Mouse (Mus musculus): ENCODE data around the gene Ednrb.

Ednrb gene

DNA sequence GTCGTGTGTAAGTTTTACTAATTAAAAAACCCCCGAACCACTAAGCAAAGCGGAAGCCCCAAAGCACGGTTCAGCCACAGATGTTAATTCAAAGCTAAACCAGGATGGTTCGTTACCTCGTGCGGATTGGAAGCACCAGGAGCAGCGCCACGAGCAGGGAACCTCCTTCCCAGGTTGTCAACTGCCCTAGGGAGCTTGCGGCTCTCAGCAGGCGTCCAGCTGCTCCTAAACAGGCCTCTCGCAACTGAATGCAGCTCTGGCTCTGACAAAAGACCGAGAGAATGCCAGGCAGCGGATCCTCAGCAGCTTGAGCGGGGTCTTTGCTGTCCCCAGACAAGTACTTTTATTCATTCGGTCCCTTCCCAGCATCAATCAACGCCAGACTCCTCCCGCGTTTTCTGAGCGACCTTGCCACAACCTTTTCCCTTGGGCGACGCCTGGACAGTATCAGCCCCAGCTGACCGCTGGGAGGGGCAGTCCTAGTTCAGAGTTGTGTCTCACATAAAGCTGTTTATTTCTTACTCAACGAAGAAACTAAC, at the start of gene Ednrb:
Gene Ednrb (minus strand): TSS at position 392 of the 539 bp plus-strand sequence.
- DNase-seq (ENCODE audit: low spot score in 2 of 2): no peak

DNA sequence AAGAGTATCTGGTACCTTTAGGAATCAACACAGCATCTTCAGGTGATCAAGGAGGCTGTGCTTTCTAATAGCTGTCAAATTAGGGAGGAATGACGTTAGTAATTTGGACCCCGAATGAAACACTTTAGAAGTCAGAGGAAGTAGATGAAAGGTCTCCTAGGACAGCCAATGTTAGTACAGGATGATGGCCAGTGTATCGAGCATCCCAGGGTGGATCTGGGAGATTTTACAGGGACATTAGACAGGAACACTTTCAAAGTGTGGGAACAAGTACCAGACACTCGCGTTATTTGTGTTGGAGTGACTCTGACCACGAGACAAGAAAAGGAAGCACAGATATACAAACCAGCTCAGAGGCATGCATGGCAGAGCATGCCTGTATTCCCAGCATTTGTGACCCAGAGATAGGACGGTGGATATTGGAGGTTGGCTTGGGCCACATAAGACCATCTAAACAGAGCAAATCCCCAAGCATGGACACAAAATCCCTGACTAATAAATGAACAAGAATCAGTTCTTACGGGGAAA, 48.3 kb upstream of the Ednrb start:
- no peak for DNase-seq (ENCODE audit: low spot score in 2 of 2)

DNA sequence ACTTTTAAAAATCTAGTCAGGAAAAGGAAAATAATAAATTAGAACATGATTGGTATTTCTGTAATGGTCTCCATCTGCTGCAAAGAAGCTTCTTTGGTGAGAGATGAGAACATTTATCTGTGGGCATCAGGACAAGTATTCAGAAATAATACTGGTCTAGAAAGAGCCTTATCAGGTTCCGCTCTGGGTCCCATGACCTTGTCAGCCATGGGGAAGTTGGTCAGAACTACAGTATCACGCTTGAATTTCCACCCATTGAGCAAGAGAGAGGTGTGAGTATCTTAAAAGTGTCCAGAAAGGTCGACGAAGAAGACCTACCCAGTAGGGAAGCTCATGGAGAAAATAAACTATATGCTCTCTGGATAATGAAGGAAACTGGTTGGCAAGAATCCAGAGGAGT, 46.6 kb upstream of the Ednrb start:
- no peak for DNase-seq (ENCODE audit: low spot score in 2 of 2)

DNA sequence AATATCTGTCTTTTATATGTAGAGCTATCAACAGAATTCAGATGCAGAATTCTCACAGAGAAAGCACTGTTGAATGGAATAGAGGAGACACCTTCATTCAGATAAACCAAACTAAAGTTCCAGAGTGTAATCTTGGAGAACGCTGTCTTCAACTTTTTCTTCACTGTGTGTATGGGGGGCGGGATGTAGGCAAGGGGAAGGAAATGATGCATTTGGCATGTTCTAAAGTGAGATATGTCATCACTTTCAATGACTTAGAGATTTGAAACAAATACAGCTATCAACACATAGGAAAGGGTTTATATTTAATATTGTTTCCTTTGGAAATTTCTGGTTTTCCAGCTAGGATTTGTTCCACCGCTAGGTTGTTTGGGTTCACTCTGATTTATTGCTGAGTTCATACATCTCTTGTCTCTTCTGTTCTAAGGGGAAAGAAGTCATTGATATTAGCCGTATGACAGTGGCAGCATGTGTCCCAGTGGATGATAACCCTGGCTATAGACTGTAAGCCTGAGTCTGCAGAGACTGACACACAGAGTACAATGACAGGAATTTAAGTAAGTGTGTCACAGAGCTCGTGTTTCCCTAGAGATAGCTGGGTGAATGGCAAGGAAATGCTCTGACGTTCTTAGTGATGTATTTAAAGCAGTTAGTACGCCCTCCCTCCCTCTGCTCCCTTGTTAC, 40.8 kb upstream of the Ednrb start:
- DNase-seq (ENCODE audit: low spot score in 2 of 2): no peak

DNA sequence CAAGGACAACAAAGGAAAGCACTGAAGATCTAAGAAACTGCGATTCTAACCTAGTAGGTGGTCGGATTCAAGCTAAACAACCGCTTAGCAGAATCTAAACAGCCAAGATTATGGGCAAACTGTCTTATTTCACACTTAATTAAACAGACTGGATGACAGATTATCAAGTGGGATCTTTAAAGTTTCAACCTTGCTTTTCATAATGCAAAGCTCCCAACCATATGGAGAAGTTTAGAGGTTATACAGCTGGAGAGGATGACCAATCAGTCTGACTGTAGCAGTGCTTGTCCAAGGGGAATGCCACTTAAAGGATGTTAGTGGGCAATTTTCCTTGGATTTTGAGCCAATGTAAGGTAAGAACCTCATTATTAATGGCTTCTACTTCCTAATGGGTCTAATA, 38.7 kb upstream of the Ednrb start:
- no peak for DNase-seq (ENCODE audit: low spot score in 2 of 2)

DNA sequence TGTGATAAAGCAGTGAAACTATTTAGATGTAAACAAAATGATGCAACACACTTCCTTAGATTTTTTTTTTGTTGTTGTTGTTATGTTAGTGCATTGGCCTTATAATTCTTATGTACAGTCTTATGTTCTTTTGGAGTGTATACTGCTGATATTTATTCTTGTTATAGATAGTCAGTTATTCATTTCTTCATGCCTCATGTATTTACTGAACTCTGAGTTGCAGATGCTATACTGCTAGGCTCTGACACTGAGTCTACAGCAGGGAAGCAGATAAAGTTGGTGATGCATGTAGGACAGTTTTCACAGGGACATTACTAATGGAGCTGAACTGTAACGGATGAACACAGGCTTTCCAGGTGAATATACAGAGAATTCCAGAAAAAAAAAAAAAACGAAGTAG, 32.9 kb upstream of the Ednrb start:
- no peak for DNase-seq (ENCODE audit: low spot score in 2 of 2)

DNA sequence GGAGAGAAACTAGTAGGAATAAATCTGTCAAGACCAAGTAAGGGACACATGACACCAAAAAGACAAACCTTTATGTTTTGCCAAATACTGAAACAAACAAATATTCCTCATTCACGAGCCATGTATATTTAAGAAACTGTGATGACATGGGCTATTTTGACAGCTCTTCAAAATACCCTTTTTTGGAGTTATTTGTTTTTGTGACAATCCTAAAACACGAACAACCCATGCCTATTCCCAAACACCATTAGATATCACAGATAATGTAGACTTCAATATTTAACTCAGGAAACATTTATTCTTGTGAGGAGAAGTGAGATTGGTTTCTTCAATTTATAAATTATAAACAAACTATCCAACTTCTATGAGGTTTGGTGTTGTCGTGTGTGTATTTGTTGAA, 32.4 kb upstream of the Ednrb start:
- DNase-seq (ENCODE audit: low spot score in 2 of 2): no peak

DNA sequence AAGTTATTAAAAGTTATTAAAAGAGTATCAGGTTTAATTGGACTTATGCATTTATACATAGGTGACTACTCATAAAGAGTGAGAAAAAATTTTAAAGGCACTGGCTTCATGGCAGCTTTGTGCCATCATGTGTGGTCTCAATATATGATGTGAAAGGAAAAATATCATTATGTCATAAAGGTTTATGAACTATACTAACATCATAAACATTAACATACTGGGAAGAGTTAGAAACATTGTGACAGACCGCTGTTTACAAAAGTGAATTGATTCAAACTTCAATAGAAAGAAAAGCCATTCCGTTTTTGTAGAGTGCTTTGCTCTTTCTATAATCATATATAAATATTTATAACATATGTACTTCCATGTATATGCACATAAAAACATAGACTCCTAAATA, 22.4 kb upstream of the Ednrb start:
- no peak for DNase-seq (ENCODE audit: low spot score in 2 of 2)

DNA sequence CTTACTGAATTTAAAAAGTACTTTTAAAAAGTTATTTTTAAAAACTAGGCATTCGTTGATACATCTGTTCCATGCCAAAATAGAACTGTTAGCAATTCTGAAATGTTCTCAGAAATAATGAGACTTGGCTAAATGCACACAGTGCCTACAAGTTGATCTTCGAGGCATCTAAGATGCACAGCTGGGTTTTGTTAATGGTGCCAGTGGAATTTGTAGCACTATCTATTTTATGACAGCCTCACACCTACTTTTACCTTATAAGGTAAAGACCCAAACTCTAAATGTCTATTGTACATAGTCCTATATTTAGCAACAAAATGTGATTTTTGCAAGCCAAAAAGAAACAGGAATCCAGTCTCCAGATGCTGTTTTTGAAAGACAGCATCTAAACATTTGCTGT, 21.0 kb upstream of the Ednrb start:
- DNase-seq (ENCODE audit: low spot score in 2 of 2): no peak

DNA sequence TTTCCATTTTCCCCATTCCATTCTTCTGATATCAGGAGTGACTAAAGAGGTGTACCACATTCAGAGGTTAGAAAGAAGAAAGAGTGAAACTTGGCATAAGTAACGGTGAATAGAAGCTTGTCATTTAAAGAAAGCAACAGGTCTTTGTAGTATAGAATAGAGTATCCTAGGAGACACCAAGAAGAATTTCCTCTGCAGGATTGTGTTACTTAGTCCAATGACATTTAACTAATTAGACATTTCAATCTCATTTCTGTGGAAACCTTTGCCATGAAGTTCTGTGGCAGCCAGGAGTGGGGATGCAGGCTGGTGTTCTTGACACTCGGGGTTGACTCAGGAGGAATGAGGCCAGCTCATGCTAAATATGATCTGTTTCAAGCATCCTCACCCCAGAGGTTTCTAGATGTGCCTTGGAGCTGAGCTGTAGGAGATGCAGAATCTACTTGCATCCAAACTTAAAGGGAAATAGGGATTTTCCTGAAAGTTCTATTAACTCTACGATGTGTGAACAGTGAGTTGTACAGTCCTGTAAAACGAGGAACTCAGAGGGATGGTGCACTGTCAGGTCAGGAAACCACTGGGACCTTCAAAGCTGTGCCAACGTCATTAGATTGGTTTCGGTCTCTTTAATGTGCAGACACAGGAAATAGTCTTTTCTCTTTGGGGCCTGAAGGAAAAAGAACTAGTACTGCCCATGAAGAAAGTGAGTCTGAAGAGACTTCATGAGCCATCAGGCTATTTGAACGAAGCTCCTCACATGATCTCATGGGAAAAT, 6.1 kb upstream of the Ednrb start:
- DNase-seq (ENCODE audit: low spot score in 2 of 2): no peak

DNA sequence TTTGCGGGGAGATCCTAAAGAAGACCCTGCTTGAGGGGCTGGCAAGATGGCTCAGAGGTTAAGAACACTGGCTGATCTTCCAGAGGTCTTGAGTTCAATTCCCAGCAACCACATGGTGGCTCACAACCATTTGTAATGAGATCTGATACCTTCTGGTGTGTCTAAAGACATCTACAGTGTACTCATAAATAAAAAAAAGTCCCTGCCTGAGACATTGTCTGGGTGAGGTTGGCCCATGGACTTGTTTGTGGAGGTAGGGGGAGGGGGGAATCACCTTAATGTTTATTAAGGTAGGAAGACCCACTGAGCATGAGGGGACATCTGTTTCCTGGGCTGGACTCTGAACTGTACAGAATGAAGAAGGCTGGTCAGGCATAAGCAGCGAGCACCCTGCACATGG, 1.5 kb upstream of the Ednrb start:
- no peak for DNase-seq (ENCODE audit: low spot score in 2 of 2)

DNA sequence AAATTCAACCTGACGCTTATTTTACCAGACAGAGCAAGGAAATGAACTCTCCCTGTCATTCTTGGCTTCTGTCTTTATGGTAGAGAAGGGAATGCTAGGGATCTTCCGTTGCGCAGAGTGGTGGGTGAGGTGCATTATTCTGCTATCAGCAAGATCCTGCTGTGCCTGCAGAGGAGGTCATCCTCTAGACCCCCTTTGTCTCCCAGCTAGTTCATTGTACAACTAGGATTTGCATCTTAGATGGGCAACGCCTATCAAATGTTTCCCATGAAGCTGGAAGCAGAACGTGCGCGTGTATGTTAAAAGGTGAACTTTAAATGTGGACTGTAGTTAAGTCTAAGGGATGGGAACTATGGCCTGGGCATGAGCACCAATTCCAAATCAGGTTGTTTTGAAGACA, 742 bp upstream of the Ednrb start:
- DNase-seq (ENCODE audit: low spot score in 2 of 2): no peak

DNA sequence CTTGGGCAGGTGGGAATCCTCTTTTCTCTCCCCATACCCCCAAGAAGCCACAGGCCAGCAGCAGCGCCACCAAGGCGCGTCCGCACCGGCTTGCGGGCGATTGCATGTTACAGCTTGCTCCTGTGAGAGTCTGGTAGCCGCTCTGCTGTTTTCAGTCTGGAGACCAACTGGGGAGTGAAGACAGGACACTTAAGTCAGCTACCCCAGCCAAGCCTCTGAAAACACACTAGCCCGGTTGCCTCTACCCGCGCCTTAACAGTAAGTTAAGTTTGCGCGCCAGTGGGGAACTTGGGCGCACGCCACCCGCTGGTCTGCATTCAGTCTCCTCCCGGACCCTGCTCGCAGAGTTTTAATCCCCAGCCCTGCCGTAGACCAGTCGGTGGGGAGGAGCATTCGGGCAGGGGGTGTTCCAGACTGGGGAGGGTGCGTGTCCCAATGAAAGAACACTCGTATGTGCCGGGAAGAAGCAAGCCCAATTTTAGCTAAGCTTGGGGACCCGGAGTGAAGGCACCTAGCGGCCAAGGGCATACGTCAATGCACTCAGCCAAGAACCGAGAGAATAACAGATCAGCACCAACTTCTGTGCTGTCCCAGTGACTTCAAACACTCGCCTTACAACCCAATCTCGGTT, 716 bp downstream of the Ednrb start:
- DNase-seq (ENCODE audit: low spot score in 2 of 2): no peak

DNA sequence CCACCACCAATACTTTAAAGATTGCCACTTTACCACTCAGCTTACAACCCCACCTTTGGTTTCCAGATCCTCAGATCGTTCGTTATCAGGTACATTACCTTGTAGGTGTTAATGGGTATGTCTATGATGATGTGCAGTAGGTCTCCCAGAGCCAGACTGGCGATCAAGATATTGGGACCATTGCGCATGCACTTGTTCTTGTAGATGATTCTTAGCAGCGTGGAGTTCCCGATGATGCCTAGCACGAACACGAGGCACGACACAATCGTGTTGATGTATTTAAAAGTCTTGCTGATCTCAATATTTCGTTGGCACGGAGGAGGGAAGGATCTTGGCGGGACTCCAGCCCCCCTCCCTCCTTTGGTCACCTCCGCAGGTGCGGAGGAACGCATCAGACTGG, 1.3 kb downstream of the Ednrb start:
- no peak for DNase-seq (ENCODE audit: low spot score in 2 of 2)

DNA sequence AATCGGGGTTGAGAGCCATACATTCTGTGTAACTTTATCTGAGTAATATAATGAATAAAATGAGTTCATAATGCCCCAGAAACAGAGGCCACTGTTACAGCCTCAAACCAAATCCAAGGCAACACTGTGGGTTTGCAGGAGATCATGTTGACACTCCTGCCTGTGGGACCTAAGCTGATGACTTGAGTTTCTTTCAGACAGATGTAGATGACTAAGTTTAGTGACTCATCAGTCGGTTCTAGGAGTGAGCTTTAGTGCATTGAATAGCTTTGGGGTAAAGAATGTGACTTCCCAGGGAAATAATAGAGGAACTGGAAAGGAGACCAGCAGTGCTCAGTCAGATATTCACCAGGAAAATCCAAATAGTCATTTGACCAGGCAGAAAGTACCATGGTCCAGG, 3.8 kb downstream of the Ednrb start:
- no peak for DNase-seq (ENCODE audit: low spot score in 2 of 2)

DNA sequence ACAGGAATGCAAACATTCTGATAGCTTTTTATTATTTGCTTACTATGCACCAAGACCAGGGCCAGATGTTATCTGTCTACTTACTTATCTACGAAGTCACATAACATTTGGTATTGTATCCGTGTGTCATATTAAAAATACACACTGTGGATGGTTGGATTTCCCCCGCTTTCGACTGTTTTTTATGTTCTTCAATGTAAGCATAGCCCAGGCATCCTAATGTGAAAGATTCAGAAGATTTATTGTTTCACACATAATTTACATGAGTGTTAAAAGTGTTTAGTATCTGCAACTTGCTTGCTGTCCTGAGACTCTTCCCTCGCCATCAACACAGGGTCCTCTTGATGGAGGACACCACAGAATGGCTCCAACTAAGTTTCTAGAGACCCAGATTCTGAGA, 5.3 kb downstream of the Ednrb start:
- no peak for DNase-seq (ENCODE audit: low spot score in 2 of 2)

DNA sequence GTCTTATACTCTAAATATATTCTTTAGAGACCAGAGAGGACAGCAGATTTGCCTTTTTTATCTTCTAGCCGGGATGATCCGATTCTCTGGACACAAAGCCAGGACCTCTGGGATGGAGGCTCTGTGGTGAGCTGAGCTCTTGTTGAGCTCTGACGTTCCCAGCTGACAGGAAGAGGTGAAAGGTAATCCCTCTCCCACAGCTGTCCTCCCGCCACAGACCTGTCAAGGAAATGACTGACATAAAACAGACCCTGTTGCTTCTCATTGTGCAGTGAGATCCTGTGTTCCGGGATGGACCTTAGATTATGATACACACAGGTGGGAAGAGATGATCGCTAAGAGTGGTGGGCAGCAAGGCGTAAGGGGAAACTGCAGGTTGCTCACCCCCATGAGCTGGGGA, 9.6 kb downstream of the Ednrb start:
- no peak for DNase-seq (ENCODE audit: low spot score in 2 of 2)

DNA sequence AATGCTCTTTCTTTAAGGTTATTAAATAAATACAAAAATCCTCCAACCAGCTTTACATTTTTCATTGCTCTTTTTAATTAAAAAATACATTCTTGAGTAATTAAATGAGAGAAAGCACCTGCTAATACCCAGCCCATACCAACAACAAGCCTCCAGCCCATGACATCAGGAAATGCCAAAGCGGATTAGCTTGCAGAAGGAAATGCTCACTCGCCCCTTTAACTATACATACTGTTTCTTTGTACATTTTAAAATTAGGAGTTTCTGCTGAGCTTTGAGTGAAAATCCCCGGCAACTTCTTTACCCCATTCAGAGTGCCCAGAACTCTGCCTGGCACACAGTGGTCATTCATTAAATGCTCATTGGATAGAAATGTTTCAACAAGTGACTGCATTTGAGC, 10.1 kb downstream of the Ednrb start:
- DNase-seq (ENCODE audit: low spot score in 2 of 2): no peak

DNA sequence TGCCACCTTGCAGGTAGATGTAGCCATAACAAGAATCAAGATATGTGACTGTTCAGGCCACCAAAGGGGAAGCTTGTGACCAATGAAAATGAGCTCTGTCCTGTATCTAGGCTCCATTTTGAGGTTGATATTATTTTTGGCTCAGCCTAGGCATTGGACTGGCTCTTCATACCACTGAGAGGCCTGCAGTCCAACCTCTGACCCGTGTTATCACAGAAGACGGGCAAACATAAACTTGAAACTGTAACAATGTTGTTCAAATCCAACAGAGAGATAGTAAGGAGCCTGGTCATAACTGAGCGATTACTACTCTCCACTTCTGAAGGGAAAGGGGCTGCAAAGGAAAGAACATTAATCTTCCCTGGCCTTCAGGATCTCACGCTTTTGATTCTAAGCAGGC, 11.7 kb downstream of the Ednrb start:
- no peak for DNase-seq (ENCODE audit: low spot score in 2 of 2)

DNA sequence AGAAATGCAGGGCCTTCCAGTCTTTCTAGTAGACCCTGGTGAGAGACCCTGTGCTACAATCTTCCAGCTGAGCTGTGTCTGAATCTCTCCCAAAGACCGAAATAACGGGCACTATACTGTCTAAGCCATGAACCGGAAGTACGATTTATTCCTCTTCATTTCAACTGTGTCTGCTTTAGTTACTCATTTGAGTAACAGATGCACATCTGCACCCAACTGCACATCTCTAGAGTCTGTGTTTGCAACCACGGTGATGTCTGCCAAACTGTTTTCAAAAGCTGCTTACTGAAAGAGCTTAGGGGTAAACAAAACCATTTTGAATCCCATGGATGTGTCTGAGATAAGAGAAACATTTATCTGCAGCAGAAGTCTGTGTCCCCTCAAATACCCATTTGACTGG, 13.2 kb downstream of the Ednrb start:
- DNase-seq (ENCODE audit: low spot score in 2 of 2): no peak

DNA sequence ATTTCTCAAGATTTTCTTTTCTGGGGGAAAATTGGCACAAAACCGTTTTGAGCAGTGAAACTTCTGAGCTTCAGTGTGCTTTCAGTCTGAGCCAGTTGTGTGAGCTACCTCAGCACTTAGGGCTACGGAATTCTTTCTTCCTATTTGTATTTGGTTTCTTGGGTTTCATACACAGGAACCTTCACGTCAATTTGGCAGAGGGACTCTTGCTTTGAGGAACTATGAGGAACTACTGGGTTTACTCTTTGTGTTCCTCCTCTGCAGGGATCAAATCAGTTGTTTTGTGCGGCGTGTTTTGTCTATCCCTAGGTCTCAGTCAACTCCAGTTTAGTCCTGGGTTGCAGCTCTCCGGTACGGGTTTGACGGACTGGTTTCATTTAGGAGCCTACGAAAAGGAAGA, 17.9 kb downstream of the Ednrb start:
- DNase-seq (ENCODE audit: low spot score in 2 of 2): no peak

DNA sequence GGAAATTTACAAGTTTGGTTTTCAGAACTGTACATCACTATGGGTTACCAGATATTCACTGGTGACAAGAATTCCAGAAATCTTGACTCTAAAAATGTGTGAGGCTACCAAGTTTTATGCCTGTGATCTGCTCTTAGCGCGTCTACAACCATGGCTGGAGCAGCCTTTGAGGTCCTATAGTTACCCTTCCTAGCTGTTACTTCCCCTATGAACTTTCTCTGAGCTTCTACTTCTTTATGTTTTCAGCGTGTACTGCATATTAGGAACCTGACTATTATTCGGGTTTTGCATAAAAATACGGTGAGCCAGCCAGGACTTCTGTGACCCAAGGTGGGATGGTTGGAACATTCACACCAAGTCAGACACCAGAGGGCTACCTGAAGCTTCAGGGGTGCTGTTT, 18.3 kb downstream of the Ednrb start:
- DNase-seq (ENCODE audit: low spot score in 2 of 2): no peak

DNA sequence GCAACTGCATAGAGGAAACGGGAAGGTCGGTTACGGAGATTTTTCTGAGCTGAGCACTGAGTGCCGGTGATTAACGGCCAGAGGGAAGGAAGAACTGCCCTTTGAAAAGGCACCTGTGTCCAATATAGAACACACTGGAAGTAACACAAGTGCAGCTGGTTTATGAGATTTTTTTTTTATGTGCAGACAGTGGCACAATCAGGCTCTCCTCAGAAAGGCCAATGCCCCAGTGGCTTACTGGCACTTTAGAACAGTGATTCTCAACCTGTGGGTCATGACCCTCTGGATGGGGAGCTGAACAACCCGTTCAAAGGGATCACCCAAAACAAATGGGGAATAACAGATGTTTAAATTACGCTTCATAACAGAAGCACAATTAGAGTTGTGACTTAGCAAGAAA, 20.7 kb downstream of the Ednrb start:
- DNase-seq (ENCODE audit: low spot score in 2 of 2): no peak
